Mouse (Mus musculus) CH12.LX (cell line): ENCODE results near the gene Phactr3. TPM values are rescaled to one million over a fixed set of nuclear protein-coding genes. Genes with fewer than 3 reads are reported as not detected.
A peak's percentile ranks its signal among the peaks of the same experiment; 100 is the strongest.

Experiments used
- DNase-seq: peaks from one replicate; pipeline ENCODE4 v3.0.0-alpha.2; 2013; ENCODE audit errors: extremely low read depth
- H3K27ac ChIP-seq: 2 replicates; pipeline ENCODE4 v1.5.1; 2012; ENCODE audit warnings: low read depth, mild to moderate bottlenecking, control low read depth, moderate library complexity; ENCODE audit not compliant: insufficient read depth
- H3K27me3 ChIP-seq: replicated peaks from 2 replicates; pipeline ENCODE3; 2012; ENCODE audit warnings: inconsistent platforms
- H3K36me3 ChIP-seq, 2 experiments: replicated peaks in 1 of 2; 2 replicates each; pipeline versions ENCODE3 to v1.6.1; 2012; ENCODE audit warnings: inconsistent platforms in 1 of 2, low read length in 1 of 2, mild to moderate bottlenecking in 1 of 2, mixed read lengths in 1 of 2, moderate library complexity in 1 of 2; ENCODE audit not compliant: control insufficient read depth in 1 of 2, insufficient read depth in 1 of 2
- H3K4me1 ChIP-seq, 2 experiments: 2 replicates each; pipeline ENCODE4 v1.6.1; 2012; ENCODE audit warnings: inconsistent platforms in 1 of 2, moderate library complexity in 1 of 2; ENCODE audit not compliant: insufficient read depth in 2 of 2, control insufficient read depth in 1 of 2
- H3K4me2 ChIP-seq: 2 replicates; pipeline ENCODE4 v1.6.1; 2012; ENCODE audit warnings: low read depth, mild to moderate bottlenecking, control low read depth; ENCODE audit not compliant: poor library complexity, insufficient read depth, severe bottlenecking
- H3K4me3 ChIP-seq, 3 experiments: fragments of 150-350 bp in 1 of 3; sonication (generic) in 1 of 3; replicated peaks in 1 of 3; 2 replicates each; pipeline versions ENCODE3 to v1.5.1; 2011 to 2012; ENCODE audit warnings: low read depth in 2 of 3, low read length in 2 of 3, mild to moderate bottlenecking in 2 of 3, moderate library complexity in 2 of 3, control low read depth in 1 of 3, improper control_type of control experiment in 1 of 3, inconsistent platforms in 1 of 3, mixed read lengths in 1 of 3; ENCODE audit not compliant: poor library complexity in 1 of 3
- H3K79me2 ChIP-seq: replicated peaks from 2 replicates; pipeline ENCODE4 v1.6.1; 2012; ENCODE audit warnings: mild to moderate bottlenecking, moderate library complexity; ENCODE audit not compliant: control insufficient read depth, poor library complexity, insufficient read depth, severe bottlenecking; ENCODE audit errors: extremely low read depth
- H3K9ac ChIP-seq: 2 replicates; pipeline ENCODE4 v1.6.1; 2012; ENCODE audit warnings: low read depth, mild to moderate bottlenecking, control low read depth, moderate library complexity; ENCODE audit not compliant: insufficient read depth
- H3K9me3 ChIP-seq: replicated peaks from 2 replicates; pipeline ENCODE3; 2012; ENCODE audit warnings: low read length, inconsistent platforms, mixed read lengths
- BHLHE40 ChIP-seq: IDR thresholded peaks from 2 replicates; pipeline ENCODE4 v1.6.1; 2011; ENCODE audit warnings: mild to moderate bottlenecking, low read depth, low read length, improper control_type of control experiment
- CHD1 ChIP-seq: IDR thresholded peaks from 2 replicates; pipeline ENCODE4 v1.6.1; 2012; ENCODE audit warnings: low read depth, low read length, improper control_type of control experiment, inconsistent platforms
- CTCF ChIP-seq, 2 experiments: IDR thresholded peaks in 1 of 2; conservative IDR thresholded peaks in 1 of 2; 2 replicates each; pipeline ENCODE4 v1.5.1; 2011 to 2012; ENCODE audit warnings: low read depth in 2 of 2, low read length in 2 of 2, improper control_type of control experiment in 1 of 2, inconsistent platforms in 1 of 2, mild to moderate bottlenecking in 1 of 2, moderate library complexity in 1 of 2
- E2F4 ChIP-seq: IDR thresholded peaks from 2 replicates; pipeline ENCODE4 v1.6.1; 2011; ENCODE audit warnings: low read depth, low read length, improper control_type of control experiment; ENCODE audit not compliant: insufficient replicate concordance
- ELF1 ChIP-seq: IDR thresholded peaks from 2 replicates; pipeline ENCODE4 v1.6.1; 2014; ENCODE audit warnings: low read depth, mild to moderate bottlenecking, inconsistent platforms, low read length, improper control_type of control experiment
- ETS1 ChIP-seq: conservative IDR thresholded peaks from 2 replicates; pipeline ENCODE4 v1.6.1; 2012; ENCODE audit warnings: low read depth, mild to moderate bottlenecking, inconsistent platforms, low read length, improper control_type of control experiment, moderate library complexity
- GABPA ChIP-seq: IDR thresholded peaks from 2 replicates; pipeline ENCODE4 v1.6.1; 2012; ENCODE audit warnings: low read depth, low read length, improper control_type of control experiment, inconsistent platforms; ENCODE audit not compliant: insufficient replicate concordance
- IRF4 ChIP-seq: IDR thresholded peaks from 2 replicates; pipeline ENCODE4 v1.6.1; 2014; ENCODE audit warnings: low read depth, mild to moderate bottlenecking, inconsistent platforms, low read length, improper control_type of control experiment
- JUND ChIP-seq: conservative IDR thresholded peaks from 2 replicates; pipeline ENCODE4 v1.6.1; 2011; ENCODE audit warnings: low read depth, low read length, improper control_type of control experiment
- MAX ChIP-seq: IDR thresholded peaks from 2 replicates; pipeline ENCODE4 v1.6.1; 2011; ENCODE audit warnings: low read length, improper control_type of control experiment
- MAZ ChIP-seq: IDR thresholded peaks from 2 replicates; pipeline ENCODE4 v1.6.1; 2012; ENCODE audit warnings: low read depth, mild to moderate bottlenecking, inconsistent platforms, low read length, improper control_type of control experiment, moderate library complexity
- MEF2A ChIP-seq: IDR thresholded peaks from 2 replicates; pipeline ENCODE4 v1.6.1; 2014; ENCODE audit warnings: low read depth, mild to moderate bottlenecking, inconsistent platforms, low read length, improper control_type of control experiment, borderline replicate concordance
- MXI1 ChIP-seq: IDR thresholded peaks from 2 replicates; pipeline ENCODE4 v1.6.1; 2011; ENCODE audit warnings: mild to moderate bottlenecking, low read depth, low read length, improper control_type of control experiment
- MYC ChIP-seq: IDR thresholded peaks from 2 replicates; pipeline ENCODE4 v1.6.1; 2011; ENCODE audit warnings: low read depth, mild to moderate bottlenecking, improper control_type of control experiment, low read length
- NRF1 ChIP-seq: IDR thresholded peaks from 2 replicates; pipeline ENCODE4 v1.6.1; 2014; ENCODE audit warnings: low read depth, mild to moderate bottlenecking, inconsistent platforms, low read length, improper control_type of control experiment, moderate library complexity
- PAX5 ChIP-seq: IDR thresholded peaks from 2 replicates; pipeline ENCODE4 v1.6.1; 2012; ENCODE audit warnings: low read length, inconsistent platforms, mixed read lengths
- POLR2AphosphoS2 ChIP-seq: IDR thresholded peaks from 2 replicates; pipeline ENCODE4 v1.6.1; 2011; ENCODE audit warnings: low read depth, low read length, improper control_type of control experiment
- RAD21 ChIP-seq: IDR thresholded peaks from 2 replicates; pipeline ENCODE4 v1.6.1; 2011; ENCODE audit warnings: low read depth, mild to moderate bottlenecking, low read length, improper control_type of control experiment, moderate library complexity
- SIN3A ChIP-seq: IDR thresholded peaks from 2 replicates; pipeline ENCODE4 v1.6.1; 2012; ENCODE audit warnings: low read length, improper control_type of control experiment, inconsistent platforms
- SMC3 ChIP-seq: IDR thresholded peaks from 2 replicates; pipeline ENCODE4 v1.6.1; 2011; ENCODE audit warnings: low read depth, low read length, improper control_type of control experiment
- TCF12 ChIP-seq: IDR thresholded peaks from 2 replicates; pipeline ENCODE4 v1.6.1; 2014; ENCODE audit warnings: low read depth, mild to moderate bottlenecking, inconsistent platforms, low read length, improper control_type of control experiment
- UBTF ChIP-seq: IDR thresholded peaks from 2 replicates; pipeline ENCODE4 v1.6.1; 2012; ENCODE audit warnings: low read depth, mild to moderate bottlenecking, inconsistent platforms, low read length, improper control_type of control experiment, moderate library complexity
- USF1 ChIP-seq: IDR thresholded peaks from 2 replicates; pipeline ENCODE4 v1.6.1; 2014; ENCODE audit warnings: low read depth, mild to moderate bottlenecking, inconsistent platforms, low read length, improper control_type of control experiment
- ZC3H11A ChIP-seq: IDR thresholded peaks from 2 replicates; pipeline ENCODE4 v1.6.1; 2012; ENCODE audit warnings: low read depth, mild to moderate bottlenecking, inconsistent platforms, low read length, improper control_type of control experiment
- dilution Hi-C: fragments of 300-500 bp; cut with MboI; formaldehyde crosslinking; loops from 2 replicates; pipeline ENCODE4 v1.14.3; 2020; ENCODE audit warnings: low sequenced_read_pairs; ENCODE audit not compliant: extremely low pct_unique_long_range_greater_than_20kb, extremely low pct_ligation_motif_present
- in situ Hi-C: fragments of 300-500 bp; cut with MboI; formaldehyde crosslinking; loops from 3 replicates; pipeline ENCODE4 v1.14.3; 2019; ENCODE audit warnings: low sequenced_read_pairs, low pct_ligation_motif_present, low pct_unique_long_range_greater_than_20kb, mixed read lengths
- polyA plus RNA-seq: library from polyadenylated mRNA; unstranded; fragments of >175 nt; gene quantifications from 2 replicates; pipeline ENCODE4 v1.2.1, GENCODE M21; 2012; ENCODE audit warnings: low read depth; ENCODE audit not compliant: insufficient read length
- total RNA-seq, 2 experiments: library from RNA; depleted of rRNA; stranded (reverse); fragments of 300-350 nt in 1 of 2; fragments of >200 nt in 1 of 2; gene quantifications; 2 replicates each; pipeline ENCODE4 v1.2.3; 2012 to 2014

The Phactr3 gene
- total and polyA plus RNA-seq, 3 experiments: 0.21 to 0.75 TPM; not detected in 1

DNA sequence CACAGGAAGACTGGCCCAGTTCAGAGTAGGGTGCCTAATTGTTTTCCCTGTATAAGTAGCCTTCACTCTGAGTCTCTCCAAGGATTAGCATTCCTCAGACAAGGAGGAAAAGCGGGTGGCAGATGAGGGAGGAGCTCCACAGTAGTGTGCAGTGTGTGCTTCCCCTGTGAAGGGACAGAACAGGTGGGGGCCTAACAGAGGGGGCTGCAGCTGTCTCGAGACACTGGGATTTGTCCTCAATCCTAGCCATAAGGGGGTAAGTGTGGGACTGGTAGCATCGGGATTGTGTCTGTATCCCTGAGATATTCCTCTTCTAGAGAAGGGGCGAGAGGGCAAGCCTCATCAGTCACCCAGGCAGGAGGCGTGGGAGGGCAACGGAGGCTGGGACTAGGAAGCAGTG, 66.1 kb downstream of the Phactr3 start:
- dilution Hi-C loops: no loop called here
- Histone ChIP-seq H3K9me3 (peaks cover 7% of the 10 kb centered on the region), H3K4me1 (peaks cover 0 to 6% of the 10 kb centered on the region in 2 experiments; a peak in 2 of 4 replicates), H3K4me3 (no peak overlapping the region), H3K27ac (no peak overlapping the region), H3K36me3 (no peaks in the 10 kb centered on the region), H3K79me2 (no peaks in the 10 kb centered on the region), H3K27me3 (peaks cover 13% of the 10 kb centered on the region), H3K9ac (no peak overlapping the region), H3K4me2 (no peak overlapping the region)
- in situ Hi-C loops: no loop called here
- no peak for TF ChIP-seq PAX5
- TF ChIP-seq POLR2AphosphoS2: no peak
- TF ChIP-seq UBTF: no peak
- no peak for TF ChIP-seq CHD1
- no peak for TF ChIP-seq ETS1
- no peak for TF ChIP-seq E2F4
- no peak for TF ChIP-seq MAX
- no peak for TF ChIP-seq NRF1
- TF ChIP-seq JUND: no peak
- TF ChIP-seq TCF12: no peak
- no peak for TF ChIP-seq BHLHE40
- TF ChIP-seq USF1: no peak
- no peak for TF ChIP-seq MXI1
- TF ChIP-seq SMC3: no peak
- TF ChIP-seq SIN3A: no peak
- no peak for TF ChIP-seq GABPA
- DNase-seq: no peak

DNA sequence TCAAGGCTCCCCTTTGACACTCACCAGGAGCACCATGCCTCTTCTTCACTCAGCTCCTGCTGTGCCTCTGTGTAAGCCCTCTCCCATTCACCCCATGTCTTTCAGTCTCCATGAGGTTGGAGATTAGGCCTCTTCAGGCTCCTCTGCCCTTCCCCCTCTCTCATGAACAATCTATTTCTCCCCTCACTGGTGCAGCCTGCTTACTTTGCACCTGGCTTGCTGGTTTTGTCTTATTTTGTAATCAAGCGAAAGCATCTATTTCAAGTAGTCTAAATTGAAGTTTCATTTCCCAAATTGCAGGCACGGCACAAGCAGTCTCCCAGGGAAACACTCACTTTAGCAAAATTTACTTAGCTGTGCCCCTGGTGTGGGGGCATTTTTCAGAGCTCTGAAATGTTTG, 70.2 kb downstream of the Phactr3 start:
- peak; percentile 10 for DNase-seq

More for the DNA sequence above, 70.2 kb downstream of the Phactr3 start:
- peaks cover 0 to 6% of the 10 kb centered on the region in 2 experiments; a peak in 2 of 4 replicates for H3K4me1 ChIP-seq
- peaks cover 27% of the 10 kb centered on the region for H3K27me3 ChIP-seq
- no peaks in the 10 kb centered on the region for H3K79me2 ChIP-seq
- dilution Hi-C loops: no loop called here
- no peak overlapping the region for H3K4me3 ChIP-seq
- in situ Hi-C loops: no loop called here
- peaks cover 7% of the 10 kb centered on the region for H3K9me3 ChIP-seq
- TF ChIP-seq MYC (no peak), RAD21 (no peak), MEF2A (no peak), TCF12 (no peak), ZC3H11A (no peak), GABPA (no peak), ELF1 (no peak), CTCF (conservative IDR thresholded peaks at IDR 0.05 in 1 of 2, IDR thresholded peaks at IDR 0.05 in 1 of 2; ENCODE audit: low read depth in 2 of 2, low read length in 2 of 2) (no peak), IRF4 (no peak), NRF1 (no peak), JUND (no peak), MAZ (no peak)
- H3K27ac ChIP-seq: no peak overlapping the region
- H3K4me2 ChIP-seq: no peak overlapping the region
- H3K9ac ChIP-seq: no peak overlapping the region
- H3K36me3 ChIP-seq: no peaks in the 10 kb centered on the region
